Mouse (Mus musculus): ENCODE data around the gene Neurl3. TPM values are rescaled to one million over a fixed set of nuclear protein-coding genes. Genes with fewer than 3 reads are reported as not detected.

Neurl3 gene
- polyA plus RNA-seq, 1 experiment = 66.0 TPM

DNA sequence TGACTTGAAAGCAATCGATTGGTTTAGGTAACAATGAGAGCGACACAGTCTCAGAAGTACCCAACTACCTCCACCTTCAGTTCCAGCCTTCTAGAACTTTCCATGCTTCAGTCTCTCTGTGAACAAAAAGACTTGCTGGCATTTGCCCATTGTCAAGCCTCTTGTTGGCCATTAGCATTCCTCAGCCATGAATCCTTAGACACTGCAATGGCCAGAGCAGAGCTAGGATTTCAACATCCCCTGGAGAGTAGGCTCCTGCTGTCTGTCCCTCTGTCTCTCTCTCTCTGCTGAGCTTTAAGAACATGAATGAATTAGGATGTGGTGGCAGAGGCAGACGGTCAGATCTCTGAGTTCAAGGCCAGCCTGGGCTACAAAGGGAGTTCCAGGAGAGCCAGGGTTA is 6.5 kb upstream of the Neurl3 start:
- 93% methylated on average over 3 of the region's 3 CpGs for WGBS
- no peak for DNase-seq (ENCODE audit: low read depth in 1 of 2, low spot score in 2 of 2)

DNA sequence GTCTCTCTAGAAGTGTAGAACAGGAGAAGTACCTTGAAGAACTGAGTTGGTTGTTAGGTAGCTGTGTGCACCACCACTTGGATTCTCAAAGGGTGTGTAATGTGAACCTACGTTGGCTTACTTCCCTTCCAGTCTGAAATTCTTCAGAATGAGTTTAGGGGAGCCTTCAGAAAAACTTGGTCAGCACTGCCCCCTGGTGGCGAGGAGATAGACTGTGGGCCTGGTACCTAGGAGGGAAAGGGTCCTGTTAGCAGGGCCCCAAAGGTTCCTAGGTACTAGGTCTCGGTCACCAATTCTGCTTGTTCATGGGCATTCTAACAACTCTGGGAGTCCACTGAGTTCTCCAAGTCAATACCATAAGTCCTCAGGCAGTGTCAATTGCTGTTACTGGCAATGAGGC is 4.7 kb upstream of the Neurl3 start:
- peaks cover 25% of the 10 kb centered on the region for H3K4me1 ChIP-seq (ENCODE audit: control insufficient read depth, insufficient read depth, insufficient read length)
- H3K4me3 ChIP-seq (ENCODE audit: extremely low read depth, insufficient read depth, insufficient read length) = no peak overlapping the region
- no peaks in the 10 kb centered on the region for H3K36me3 ChIP-seq (ENCODE audit: control insufficient read depth, insufficient read depth, low read length)
- no peaks in the 10 kb centered on the region for H3K27me3 ChIP-seq (ENCODE audit: control insufficient read depth, insufficient read depth, low read length)
- peak; percentile 76 to 88 for DNase-seq (ENCODE audit: low read depth in 1 of 2, low spot score in 2 of 2)
- no peak overlapping the region for H3K27ac ChIP-seq (ENCODE audit: insufficient read depth, low read length)
- 19% methylated on average over 3 of the region's 3 CpGs for WGBS
- TF ChIP-seq CTCF (IDR thresholded peaks at IDR 0.05; ENCODE audit: extremely low read depth, insufficient read depth, insufficient read length, insufficient replicate concordance) = peak; percentile 79; the same call in 1 of the 2 replicates
- no peak for TF ChIP-seq POLR2A (IDR thresholded peaks at IDR 0.05; ENCODE audit: low read depth, low read length)

More for the DNA sequence above, 6.5 kb upstream of the Neurl3 start:
- Histone ChIP-seq H3K36me3 (ENCODE audit: control insufficient read depth, insufficient read depth, low read length) (no peaks in the 10 kb centered on the region), H3K27ac (ENCODE audit: insufficient read depth, low read length) (no peak overlapping the region; the same call in 1 of the 2 replicates), H3K4me1 (ENCODE audit: control insufficient read depth, insufficient read depth, insufficient read length) (peaks cover 12% of the 10 kb centered on the region; the same call in 1 of the 2 replicates), H3K27me3 (ENCODE audit: control insufficient read depth, insufficient read depth, low read length) (no peaks in the 10 kb centered on the region), H3K4me3 (ENCODE audit: extremely low read depth, insufficient read depth, insufficient read length) (no peak overlapping the region)
- no peak for TF ChIP-seq CTCF (IDR thresholded peaks at IDR 0.05; ENCODE audit: extremely low read depth, insufficient read depth, insufficient read length, insufficient replicate concordance)
- no peak for TF ChIP-seq POLR2A (IDR thresholded peaks at IDR 0.05; ENCODE audit: low read depth, low read length)

DNA sequence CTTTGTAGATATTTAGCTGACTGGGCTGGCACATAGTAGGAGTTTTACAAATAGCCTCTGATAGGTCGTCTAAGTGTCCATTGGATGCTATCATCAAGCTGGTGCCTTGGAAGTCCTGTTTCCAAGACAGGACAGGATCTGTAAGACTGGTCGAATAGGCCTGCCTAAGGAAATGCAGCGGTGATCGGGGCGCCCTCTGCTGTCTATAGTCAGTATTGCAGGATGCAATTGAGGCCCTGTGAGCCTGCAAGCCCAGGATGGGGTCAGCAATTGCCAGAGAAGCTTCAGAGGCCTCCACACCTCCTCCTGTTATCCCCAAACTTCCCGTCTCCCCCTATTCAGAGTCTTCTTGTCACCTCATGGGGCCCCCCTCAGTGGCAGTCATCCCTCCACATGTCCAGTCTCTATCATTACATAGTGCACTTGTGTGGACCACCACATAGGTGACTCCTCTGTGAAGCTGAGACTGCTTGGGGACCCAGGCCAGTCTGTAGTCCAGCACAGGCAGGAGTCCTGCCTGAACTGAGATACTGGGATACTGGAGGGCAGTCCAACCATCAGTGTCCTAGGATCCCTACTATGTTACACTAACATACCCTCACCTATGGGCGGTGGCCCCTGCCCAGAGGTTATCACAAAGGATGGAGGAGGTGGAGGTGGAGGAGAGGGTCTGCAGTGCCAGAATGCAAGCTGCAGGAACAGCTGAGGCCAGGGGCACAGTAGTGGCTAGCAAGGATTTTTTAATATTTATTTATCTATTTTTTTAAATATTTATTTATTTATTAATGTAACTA is 3.0 kb upstream of the Neurl3 start:
- H3K4me1 ChIP-seq (ENCODE audit: control insufficient read depth, insufficient read depth, insufficient read length) = peaks cover 26% of the 10 kb centered on the region
- no peaks in the 10 kb centered on the region for H3K36me3 ChIP-seq (ENCODE audit: control insufficient read depth, insufficient read depth, low read length)
- no peak overlapping the region for H3K4me3 ChIP-seq (ENCODE audit: extremely low read depth, insufficient read depth, insufficient read length)
- peak; percentile 64 to 84 for DNase-seq (ENCODE audit: low read depth in 1 of 2, low spot score in 2 of 2)
- TF ChIP-seq CTCF (IDR thresholded peaks at IDR 0.05; ENCODE audit: extremely low read depth, insufficient read depth, insufficient read length, insufficient replicate concordance) = peak; percentile 90
- TF ChIP-seq POLR2A (IDR thresholded peaks at IDR 0.05; ENCODE audit: low read depth, low read length) = no peak
- WGBS = 25% methylated on average over 7 of the region's 7 CpGs
- no peak overlapping the region for H3K27ac ChIP-seq (ENCODE audit: insufficient read depth, low read length)
- no peaks in the 10 kb centered on the region for H3K27me3 ChIP-seq (ENCODE audit: control insufficient read depth, insufficient read depth, low read length)

DNA sequence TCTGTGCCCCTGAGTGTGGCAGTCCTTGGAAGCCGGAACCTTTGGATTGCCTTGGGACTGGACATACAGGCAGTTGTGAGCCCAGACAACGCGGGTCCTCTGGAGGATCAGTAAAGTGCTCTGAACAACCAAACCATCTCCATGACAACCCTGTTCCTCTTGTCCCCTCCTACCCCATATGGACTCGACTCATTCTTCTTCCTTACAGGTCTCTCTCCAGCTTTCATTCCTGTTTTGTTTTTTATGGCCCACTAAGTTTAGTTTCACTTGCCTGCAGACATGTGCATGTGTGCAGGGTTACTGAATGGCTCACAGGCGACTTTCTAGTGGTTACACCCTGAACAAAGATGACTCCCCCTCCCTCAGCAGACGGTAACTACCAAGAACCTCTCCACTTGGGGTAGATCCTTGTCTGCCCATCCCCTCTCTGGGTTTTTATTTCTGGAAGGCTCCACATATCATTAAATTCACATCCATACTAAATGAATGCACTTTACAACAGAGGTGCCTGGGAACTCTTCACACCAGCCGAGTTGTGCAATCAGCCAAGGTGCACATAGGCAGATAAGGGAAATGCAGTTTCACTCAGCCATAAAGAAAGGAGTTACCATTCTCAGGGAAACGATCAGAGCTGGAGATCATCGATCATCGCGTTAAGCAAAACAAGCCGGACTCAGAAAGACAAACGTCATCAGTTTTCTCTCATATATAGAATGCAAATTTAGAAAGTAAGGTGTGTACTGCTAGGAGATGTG is 1.3 kb upstream of the Neurl3 start:
- WGBS = 57% methylated on average over 13 of the region's 13 CpGs
- Histone ChIP-seq H3K4me1 (ENCODE audit: control insufficient read depth, insufficient read depth, insufficient read length) (peaks cover 28% of the 10 kb centered on the region), H3K36me3 (ENCODE audit: control insufficient read depth, insufficient read depth, low read length) (no peaks in the 10 kb centered on the region), H3K27me3 (ENCODE audit: control insufficient read depth, insufficient read depth, low read length) (no peaks in the 10 kb centered on the region), H3K27ac (ENCODE audit: insufficient read depth, low read length) (no peak overlapping the region), H3K4me3 (ENCODE audit: extremely low read depth, insufficient read depth, insufficient read length) (no peak overlapping the region)
- DNase-seq (ENCODE audit: low read depth in 1 of 2, low spot score in 2 of 2) = no peak
- TF ChIP-seq POLR2A (IDR thresholded peaks at IDR 0.05; ENCODE audit: low read depth, low read length) (no peak), CTCF (IDR thresholded peaks at IDR 0.05; ENCODE audit: extremely low read depth, insufficient read depth, insufficient read length, insufficient replicate concordance) (no peak)

DNA sequence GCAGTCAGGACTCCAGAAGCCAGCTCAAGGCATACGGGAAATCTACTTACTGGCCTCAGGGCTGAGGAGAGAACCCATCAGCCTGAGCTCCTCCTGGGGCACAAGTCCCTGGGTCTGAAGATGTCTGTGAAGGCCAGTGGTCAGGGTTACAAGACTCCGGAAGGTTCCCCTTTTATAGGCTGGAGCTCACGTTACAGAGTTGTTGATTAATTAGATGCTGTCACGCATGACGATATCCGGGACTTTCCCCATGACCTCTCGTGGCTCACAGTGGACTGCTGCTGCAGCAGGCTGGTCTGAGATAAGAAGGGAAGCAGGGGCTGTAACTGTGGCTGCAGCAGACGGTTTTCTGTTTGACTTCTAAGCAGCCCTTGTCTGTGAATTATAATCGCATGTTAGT is 1.2 kb downstream of the Neurl3 start:
- H3K27me3 ChIP-seq (ENCODE audit: control insufficient read depth, insufficient read depth, low read length) = no peaks in the 10 kb centered on the region
- peak; percentile 70 to 84 for DNase-seq (ENCODE audit: low read depth in 1 of 2, low spot score in 2 of 2)
- WGBS = 3% methylated on average over 9 of the region's 9 CpGs
- peaks cover 14% of the 10 kb centered on the region for H3K36me3 ChIP-seq (ENCODE audit: control insufficient read depth, insufficient read depth, low read length)
- TF ChIP-seq CTCF (IDR thresholded peaks at IDR 0.05; ENCODE audit: extremely low read depth, insufficient read depth, insufficient read length, insufficient replicate concordance) (no peak), POLR2A (IDR thresholded peaks at IDR 0.05; ENCODE audit: low read depth, low read length) (peak; percentile 7)
- peak overlapping the region; percentile 65 for H3K4me3 ChIP-seq (ENCODE audit: extremely low read depth, insufficient read depth, insufficient read length)
- peaks cover 36% of the 10 kb centered on the region for H3K4me1 ChIP-seq (ENCODE audit: control insufficient read depth, insufficient read depth, insufficient read length)
- peak overlapping the region; percentile 98 for H3K27ac ChIP-seq (ENCODE audit: insufficient read depth, low read length)

DNA sequence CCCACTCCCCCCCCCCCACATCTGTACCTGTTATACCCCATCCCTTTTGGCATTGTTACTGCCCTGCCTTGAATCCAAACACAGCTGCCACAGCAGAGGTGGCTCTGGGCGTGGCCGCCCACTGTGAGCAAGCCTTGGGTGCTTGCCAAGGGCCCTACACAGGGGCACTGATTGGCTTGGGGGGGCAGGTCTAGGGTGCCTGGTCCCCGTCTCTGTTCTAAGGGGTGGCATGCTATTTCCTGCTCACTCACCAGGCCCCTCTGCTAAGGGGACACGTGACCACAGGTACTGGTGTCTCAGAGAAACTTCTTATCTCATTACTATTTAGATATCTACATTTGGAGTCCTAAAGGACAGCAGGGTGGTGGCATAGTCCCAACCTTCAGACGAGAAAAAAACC is 1.9 kb downstream of the Neurl3 start:
- Histone ChIP-seq H3K36me3 (ENCODE audit: control insufficient read depth, insufficient read depth, low read length) (peaks cover 17% of the 10 kb centered on the region), H3K4me1 (ENCODE audit: control insufficient read depth, insufficient read depth, insufficient read length) (peaks cover 37% of the 10 kb centered on the region), H3K27me3 (ENCODE audit: control insufficient read depth, insufficient read depth, low read length) (no peaks in the 10 kb centered on the region), H3K4me3 (ENCODE audit: extremely low read depth, insufficient read depth, insufficient read length) (peak overlapping the region; percentile 65), H3K27ac (ENCODE audit: insufficient read depth, low read length) (peak overlapping the region; percentile 98)
- DNase-seq (ENCODE audit: low read depth in 1 of 2, low spot score in 2 of 2) = peak in 1 of 2 experiments; percentile 82
- no peak for TF ChIP-seq CTCF (IDR thresholded peaks at IDR 0.05; ENCODE audit: extremely low read depth, insufficient read depth, insufficient read length, insufficient replicate concordance)
- TF ChIP-seq POLR2A (IDR thresholded peaks at IDR 0.05; ENCODE audit: low read depth, low read length) = peak; percentile 11; the same call in 1 of the 2 replicates
- WGBS = 17% methylated on average over 5 of the region's 5 CpGs
